Mouse (Mus musculus) hematopoietic stem cell, adult 5-6 weeks (primary cell): Measurements from ENCODE around the gene Exph5. TPM values are rescaled to one million over a fixed set of nuclear protein-coding genes. Genes with fewer than 3 reads are reported as not detected.

Source experiments
- ATAC-seq, 2 experiments: fragments of 125-278 bp in 1 of 2; replicated peaks in 1 of 2; 2 replicates each; pipeline ENCODE4 v1.8.0; 2016 to 2017; ENCODE audit warnings: inconsistent platforms in 2 of 2, mild to moderate bottlenecking in 2 of 2, moderate number of reproducible peaks in 2 of 2, low read depth in 1 of 2, moderate TSS enrichment in 1 of 2; ENCODE audit not compliant: low FRiP score in 2 of 2, poor library complexity in 2 of 2, severe bottlenecking in 2 of 2, insufficient read depth in 1 of 2, low TSS enrichment in 1 of 2
- total RNA-seq: library from RNA; stranded (forward); fragments of 172-1452, 232-1000 nt; gene quantifications from 2 replicates; pipeline ENCODE4 v1.2.3, GENCODE M21; 2017

Gene Exph5
- total RNA-seq, 1 experiment from 2014 or later, result 0.55 TPM

- peak; percentile 7 to 20; a peak in 1 of 4 replicates for ATAC-seq
Measured at GRCm38 (mm10) chr9:53301801-53302311, 386 bp downstream of the Exph5 start.

- no peak for ATAC-seq
Measured at GRCm38 (mm10) chr9:53302415-53302814, 945 bp downstream of the Exph5 start.

- no peak for ATAC-seq
Measured at GRCm38 (mm10) chr9:53307904-53308303, 6.4 kb downstream of the Exph5 start.

GRCm38 (mm10) chr9:53312981-53313380 lies 11.5 kb downstream of the Exph5 start:
- no peak for ATAC-seq

GRCm38 (mm10) chr9:53320894-53321650 lies 19.6 kb downstream of the Exph5 start:
- peak in 1 of 2 experiments; percentile 45; a peak in 1 of 4 replicates for ATAC-seq

GRCm38 (mm10) chr9:53321683-53322082 lies 20.2 kb downstream of the Exph5 start:
- no peak for ATAC-seq

- ATAC-seq, result peak in 1 of 2 experiments; percentile 17; a peak in 3 of 4 replicates
Measured at GRCm38 (mm10) chr9:53323419-53324251, 22.2 kb downstream of the Exph5 start.

- ATAC-seq, result no peak
Measured at GRCm38 (mm10) chr9:53325363-53326090, 24.1 kb downstream of the Exph5 start.

- ATAC-seq, result no peak
Measured at GRCm38 (mm10) chr9:53328203-53328602, 26.7 kb downstream of the Exph5 start.

- no peak for ATAC-seq
Measured at GRCm38 (mm10) chr9:53329301-53330206, 28.1 kb downstream of the Exph5 start.

GRCm38 (mm10) chr9:53330247-53330646 lies 28.8 kb downstream of the Exph5 start:
- no peak for ATAC-seq

- no peak for ATAC-seq
Measured at GRCm38 (mm10) chr9:53333436-53333835, 32.0 kb downstream of the Exph5 start.

- ATAC-seq, result no peak
Measured at GRCm38 (mm10) chr9:53335131-53335530, 33.7 kb downstream of the Exph5 start.

GRCm38 (mm10) chr9:53339603-53340002 lies 38.1 kb downstream of the Exph5 start:
- ATAC-seq, result no peak

- ATAC-seq, result no peak
Measured at GRCm38 (mm10) chr9:53340328-53340916, 39.0 kb downstream of the Exph5 start.

- ATAC-seq, result no peak; a peak in 1 of 4 replicates
Measured at GRCm38 (mm10) chr9:53340969-53341368, 39.5 kb downstream of the Exph5 start.
